In the genomic region with DNA sequence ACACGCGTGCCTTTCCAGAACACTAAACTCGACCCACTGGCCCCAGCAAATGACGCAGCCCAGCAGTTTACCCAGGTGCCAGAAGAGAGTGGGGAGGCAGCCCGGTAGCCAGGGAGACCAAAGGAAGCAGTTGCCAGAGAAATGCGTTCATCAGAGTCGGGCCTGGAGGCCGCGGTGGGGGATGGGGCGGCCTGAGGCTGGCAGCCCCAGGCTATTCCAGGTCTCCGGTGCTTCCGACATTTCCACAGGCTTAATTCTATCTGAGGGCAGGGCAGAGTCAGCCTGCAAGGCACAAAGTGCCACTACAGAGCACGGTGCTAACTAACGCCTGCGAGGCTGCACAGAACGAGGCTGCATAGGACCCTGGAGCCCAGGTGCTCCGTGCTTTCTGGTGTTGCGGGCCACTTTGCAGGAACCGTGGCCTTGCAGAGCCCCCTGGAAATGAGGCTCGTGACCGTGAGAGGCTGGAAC, we compare ENCODE assay signal across 9 mouse cellular contexts. TPM values are rescaled to one million over a fixed set of nuclear protein-coding genes. Genes with fewer than 3 reads are reported as not detected.
DNase-seq lines count a peak whose midpoint lies in the region; ATAC-seq lines count a peak whose summit lies in the region.
"Had no signal": no experiment of that assay in that cellular context is flagged by ENCODE, and none has a peak within 500 bp of the region (broad histone marks: within the 10 kb centered on the region; RNA-seq: fewer than 3 reads in every experiment).

No protein-coding gene starts in this region.

- no peaks in the 10 kb centered on the region for H3K36me3 ChIP-seq in embryonic facial prominence, embryonic 10.5 days (replicated peaks)
- H3K36me3 ChIP-seq in heart, embryonic 12.5 days: no peaks in the 10 kb centered on the region
- H3K36me3 ChIP-seq in kidney, embryonic 16.5 days (ENCODE audit: insufficient read depth, low read length): no peaks in the 10 kb centered on the region
- H3K36me3 ChIP-seq in midbrain, embryonic 10.5 days: no peaks in the 10 kb centered on the region

- 4% methylated on average over 21 of the region's 21 CpGs for WGBS in embryonic facial prominence, embryonic 10.5 days
- 4% methylated on average over 21 of the region's 21 CpGs for WGBS in heart, embryonic 12.5 days
- WGBS in kidney, embryonic 16.5 days: 2% methylated on average over 21 of the region's 21 CpGs
- 3% methylated on average over 21 of the region's 21 CpGs for WGBS in midbrain, embryonic 10.5 days

- H3K27ac ChIP-seq in embryonic facial prominence, embryonic 10.5 days (replicated peaks): no peak overlapping the region
- H3K27ac ChIP-seq in heart, embryonic 12.5 days (ENCODE audit: poor library complexity, severe bottlenecking): no peak overlapping the region
- H3K27ac ChIP-seq in kidney, embryonic 16.5 days (ENCODE audit: low read length): no peak overlapping the region
- H3K27ac ChIP-seq in midbrain, embryonic 10.5 days (replicated peaks): peak overlapping the region; percentile 30; the same call in 1 of the 2 replicates

- peak; percentile 3 to 12 for DNase-seq in urinary bladder, postnatal 36 days (ENCODE audit: low spot score in 2 of 2)
- DNase-seq in urinary bladder, postnatal 10 days (ENCODE audit: low spot score): no peak
- DNase-seq in embryonic facial prominence, embryonic 10.5 days (ENCODE audit: low spot score): peak; percentile 60
- DNase-seq in midbrain, embryonic 10.5 days (ENCODE audit: low spot score): peak; percentile 56
- DNase-seq in spleen, postnatal 36 days (ENCODE audit: low spot score in 2 of 2): no peak
- no peak for DNase-seq in thymus, postnatal 25 days

- H3K27me3 ChIP-seq in embryonic facial prominence, embryonic 10.5 days (replicated peaks; ENCODE audit: low read depth, poor library complexity, severe bottlenecking): peaks cover 83% of the 10 kb centered on the region
- peaks cover 69% of the 10 kb centered on the region for H3K27me3 ChIP-seq in heart, embryonic 12.5 days (replicated peaks)
- peaks cover 70% of the 10 kb centered on the region for H3K27me3 ChIP-seq in kidney, embryonic 16.5 days (ENCODE audit: insufficient read depth, low read length)
- H3K27me3 ChIP-seq in midbrain, embryonic 10.5 days (ENCODE audit: low read depth, poor library complexity, severe bottlenecking): peaks cover 76% of the 10 kb centered on the region

- H3K9ac ChIP-seq in heart, embryonic 12.5 days: 0 out of 2 replicates have a peak overlapping the region, but pooled peaks have one; percentile 7
- H3K9ac ChIP-seq in kidney, embryonic 16.5 days (replicated peaks; ENCODE audit: low read length): no peak overlapping the region

- no peaks in the 10 kb centered on the region for H3K9me3 ChIP-seq in embryonic facial prominence, embryonic 10.5 days
- no peaks in the 10 kb centered on the region for H3K9me3 ChIP-seq in heart, embryonic 12.5 days (replicated peaks)
- H3K9me3 ChIP-seq in kidney, embryonic 16.5 days (ENCODE audit: low read length): no peaks in the 10 kb centered on the region
- H3K9me3 ChIP-seq in midbrain, embryonic 10.5 days (replicated peaks): no peaks in the 10 kb centered on the region

- peak overlapping the region; percentile 57 for H3K4me3 ChIP-seq in embryonic facial prominence, embryonic 10.5 days
- peak overlapping the region; percentile 64 for H3K4me3 ChIP-seq in heart, embryonic 12.5 days
- peak overlapping the region; percentile 57 for H3K4me3 ChIP-seq in kidney, embryonic 16.5 days (ENCODE audit: low read length)
- H3K4me3 ChIP-seq in midbrain, embryonic 10.5 days: peak overlapping the region; percentile 60
- H3K4me3 ChIP-seq: myocyte had no signal

- ATAC-seq in heart, embryonic 12.5 days (ENCODE audit: insufficient number of reproducible peaks, low FRiP score): no peak
- ATAC-seq in kidney, embryonic 16.5 days (ENCODE audit: low FRiP score, low TSS enrichment): peak; percentile 49; the same call in 1 of the 2 replicates

- H3K4me1 ChIP-seq in embryonic facial prominence, embryonic 10.5 days: peaks cover 28% of the 10 kb centered on the region
- H3K4me1 ChIP-seq in heart, embryonic 12.5 days (replicated peaks): peaks cover 23% of the 10 kb centered on the region
- peaks cover 23% of the 10 kb centered on the region for H3K4me1 ChIP-seq in kidney, embryonic 16.5 days (ENCODE audit: insufficient read depth, low read length)
- H3K4me1 ChIP-seq in midbrain, embryonic 10.5 days: peaks cover 27% of the 10 kb centered on the region

- peak overlapping the region; percentile 98 for H3K4me2 ChIP-seq in heart, embryonic 12.5 days
- H3K4me2 ChIP-seq in kidney, embryonic 16.5 days (replicated peaks; ENCODE audit: low read depth, low read length): peak overlapping the region; percentile 89

RNA-seq across cellular contexts. Expression of a gene that starts 2.3 kb away (rescaled TPM):
- 1.2 and 1.3 TPM in 2 replicates for polyA plus RNA-seq in embryonic facial prominence, embryonic 10.5 days (2016; fragmentation: Nextera tagmentation; extraction: Ambion mirVana)
- polyA plus RNA-seq in heart, embryonic 12.5 days (2016; fragmentation: Nextera tagmentation; extraction: Ambion mirVana): 3.2 and 4.4 TPM in 2 replicates
- 0.76 and 0.85 TPM in 2 replicates for polyA plus RNA-seq in kidney, embryonic 16.5 days (2015; fragmentation: Nextera tagmentation; extraction: Ambion mirVana)
- polyA plus RNA-seq in midbrain, embryonic 10.5 days (2016; fragmentation: Nextera tagmentation; extraction: Ambion mirVana): 0.96 and 1.6 TPM in 2 replicates

RNA-seq across cellular contexts. Expression of a gene that starts 40.7 kb away (rescaled TPM):
- 8.6 and 10.8 TPM in 2 replicates for polyA plus RNA-seq in embryonic facial prominence, embryonic 10.5 days (2016; fragmentation: Nextera tagmentation; extraction: Ambion mirVana)
- 4.5 and 5.7 TPM in 2 replicates for polyA plus RNA-seq in heart, embryonic 12.5 days (2016; fragmentation: Nextera tagmentation; extraction: Ambion mirVana)
- polyA plus RNA-seq in kidney, embryonic 16.5 days (2015; fragmentation: Nextera tagmentation; extraction: Ambion mirVana): 1.0 and 1.5 TPM in 2 replicates
- 19.1 and 36.0 TPM in 2 replicates for polyA plus RNA-seq in midbrain, embryonic 10.5 days (2016; fragmentation: Nextera tagmentation; extraction: Ambion mirVana)
- polyA plus RNA-seq: myocyte had no signal

RNA-seq across cellular contexts. Expression of a gene that starts 45.1 kb away (rescaled TPM):
- polyA plus RNA-seq in embryonic facial prominence, embryonic 10.5 days (2016; fragmentation: Nextera tagmentation; extraction: Ambion mirVana): 0.33 and 0.57 TPM in 2 replicates
- not detected in 2 replicates for polyA plus RNA-seq in heart, embryonic 12.5 days (2016; fragmentation: Nextera tagmentation; extraction: Ambion mirVana)
- not detected in 2 replicates for polyA plus RNA-seq in kidney, embryonic 16.5 days (2015; fragmentation: Nextera tagmentation; extraction: Ambion mirVana)
- polyA plus RNA-seq in midbrain, embryonic 10.5 days (2016; fragmentation: Nextera tagmentation; extraction: Ambion mirVana): not detected in 2 replicates
- polyA plus RNA-seq: myocyte had no signal

Comparison
In these comparisons a context has a peak if more than half of its experiments do, and no peak if none do; other contexts are left out.
1. DNase-seq: peak in urinary bladder, postnatal 36 days (2 of 2), embryonic facial prominence, embryonic 10.5 days (single experiment) and midbrain, embryonic 10.5 days (single experiment); none in urinary bladder, postnatal 10 days (single experiment), spleen, postnatal 36 days (0 of 2) and thymus, postnatal 25 days (single experiment).
2. Peak in every context shown above with its lines, with median percentiles within 50 percentile points of each other: H3K4me3 ChIP-seq.